8 mouse cellular contexts compared by ENCODE assay signal in genomic region chr17:46609721-46610514, GRCm38 (mm10). TPM values are rescaled to one million over a fixed set of nuclear protein-coding genes. Genes with fewer than 3 reads are reported as not detected.
DNase-seq lines count a peak whose midpoint lies in the region; ATAC-seq and TF ChIP-seq lines count a peak whose summit lies in the region.

No protein-coding gene starts in this region.

- H3K27ac ChIP-seq in midbrain, embryonic 10.5 days (replicated peaks) = 0 out of 2 replicates have a peak overlapping the region, but pooled peaks have one; percentile 23
- no peak overlapping the region for H3K27ac ChIP-seq in midbrain, embryonic 16.5 days (ENCODE audit: low read length)
- H3K27ac ChIP-seq in heart, embryonic 12.5 days (ENCODE audit: poor library complexity, severe bottlenecking) = peak overlapping the region; percentile 61
- H3K27ac ChIP-seq in limb, embryonic 14.5 days (replicated peaks; ENCODE audit: low read depth, low read length) = 0 out of 2 replicates have a peak overlapping the region, but pooled peaks have one; percentile 1
- no peak overlapping the region for H3K27ac ChIP-seq in small intestine, adult 2 months (ENCODE audit: insufficient read depth, low read depth, low read length)

- intact Hi-C loops in left cerebral cortex, postnatal 25 days (cut with DNase I) = no loop called here

- no peaks in the 10 kb centered on the region for H3K27me3 ChIP-seq in midbrain, embryonic 10.5 days (ENCODE audit: low read depth, poor library complexity, severe bottlenecking)
- no peaks in the 10 kb centered on the region for H3K27me3 ChIP-seq in midbrain, embryonic 16.5 days (ENCODE audit: control insufficient read depth, insufficient read depth, low read depth, low read length)
- no peaks in the 10 kb centered on the region for H3K27me3 ChIP-seq in heart, embryonic 12.5 days (replicated peaks)
- no peaks in the 10 kb centered on the region for H3K27me3 ChIP-seq in limb, embryonic 14.5 days (ENCODE audit: control insufficient read depth, insufficient read depth, low read length)
- no peaks in the 10 kb centered on the region for H3K27me3 ChIP-seq in small intestine, adult 2 months (ENCODE audit: control insufficient read depth, insufficient read depth, low read length)

- H3K9ac ChIP-seq in midbrain, embryonic 16.5 days (ENCODE audit: low read depth, low read length) = no peak overlapping the region
- 0 out of 2 replicates have a peak overlapping the region, but pooled peaks have one; percentile 26 for H3K9ac ChIP-seq in heart, embryonic 12.5 days
- no peak overlapping the region for H3K9ac ChIP-seq in limb, embryonic 14.5 days (ENCODE audit: low read depth, low read length, severe bottlenecking)

- peaks cover 37% of the 10 kb centered on the region for H3K4me1 ChIP-seq in midbrain, embryonic 10.5 days
- peaks cover 14% of the 10 kb centered on the region; the same call in 1 of the 2 replicates for H3K4me1 ChIP-seq in midbrain, embryonic 16.5 days (ENCODE audit: control insufficient read depth, insufficient read depth, low read length)
- H3K4me1 ChIP-seq in heart, embryonic 12.5 days (replicated peaks) = peaks cover 56% of the 10 kb centered on the region
- peaks cover 42% of the 10 kb centered on the region for H3K4me1 ChIP-seq in limb, embryonic 14.5 days (ENCODE audit: control insufficient read depth, insufficient read depth, low read length)
- H3K4me1 ChIP-seq in small intestine, adult 2 months (ENCODE audit: control insufficient read depth, insufficient read depth, insufficient read length, low read length) = no peaks in the 10 kb centered on the region

- H3K9me3 ChIP-seq in midbrain, embryonic 10.5 days (replicated peaks) = no peaks in the 10 kb centered on the region
- no peaks in the 10 kb centered on the region for H3K9me3 ChIP-seq in midbrain, embryonic 16.5 days (replicated peaks; ENCODE audit: control insufficient read depth, low read length, poor library complexity, severe bottlenecking)
- no peaks in the 10 kb centered on the region for H3K9me3 ChIP-seq in heart, embryonic 12.5 days (replicated peaks)
- H3K9me3 ChIP-seq in limb, embryonic 14.5 days (ENCODE audit: control insufficient read depth, low read length) = no peaks in the 10 kb centered on the region

- TF ChIP-seq POLR2A in limb, embryonic 14.5 days (IDR thresholded peaks at IDR 0.05; ENCODE audit: borderline replicate concordance, extremely low read depth, insufficient read depth, insufficient read length) = no peak
- no peak for TF ChIP-seq POLR2A in small intestine, adult 2 months (IDR thresholded peaks at IDR 0.05; ENCODE audit: low read depth, low read length)

- DNase-seq in midbrain, embryonic 10.5 days (ENCODE audit: low spot score) = no peak
- no peak for DNase-seq in limb, embryonic 14.5 days (ENCODE audit: low spot score)
- DNase-seq in frontal cortex, postnatal 10 days (ENCODE audit: low spot score in 2 of 2) = no peak
- DNase-seq in left cerebral cortex, postnatal 25 days (ENCODE audit: low spot score in 2 of 2) = no peak

- H3K4me3 ChIP-seq in midbrain, embryonic 10.5 days = no peak overlapping the region
- no peak overlapping the region for H3K4me3 ChIP-seq in midbrain, embryonic 16.5 days (ENCODE audit: low read depth, low read length)
- no peak overlapping the region for H3K4me3 ChIP-seq in heart, embryonic 12.5 days
- no peak overlapping the region for H3K4me3 ChIP-seq in limb, embryonic 14.5 days (replicated peaks; ENCODE audit: low read length)
- peak overlapping the region; percentile 37 for H3K4me3 ChIP-seq in small intestine, adult 2 months (ENCODE audit: low read depth, low read length)

- H3K4me2 ChIP-seq in midbrain, embryonic 16.5 days (ENCODE audit: low read length) = no peak overlapping the region
- peak overlapping the region; percentile 42 for H3K4me2 ChIP-seq in heart, embryonic 12.5 days
- H3K4me2 ChIP-seq in limb, embryonic 14.5 days (replicated peaks; ENCODE audit: low read depth, low read length, severe bottlenecking) = 0 out of 2 replicates have a peak overlapping the region, but pooled peaks have one; percentile 21

- TF ChIP-seq CTCF in small intestine, adult 2 months (IDR thresholded peaks at IDR 0.05; ENCODE audit: extremely low read depth, insufficient read length, insufficient replicate concordance, low read depth, low read length) = no peak

- peaks cover 16% of the 10 kb centered on the region for H3K36me3 ChIP-seq in midbrain, embryonic 10.5 days
- no peaks in the 10 kb centered on the region for H3K36me3 ChIP-seq in midbrain, embryonic 16.5 days (ENCODE audit: control insufficient read depth, insufficient read depth, low read length)
- H3K36me3 ChIP-seq in heart, embryonic 12.5 days = peaks cover 4% of the 10 kb centered on the region
- H3K36me3 ChIP-seq in limb, embryonic 14.5 days (ENCODE audit: control insufficient read depth, insufficient read depth, low read length) = no peaks in the 10 kb centered on the region; the same call in 1 of the 2 replicates
- H3K36me3 ChIP-seq in small intestine, adult 2 months (ENCODE audit: control insufficient read depth, insufficient read depth, low read length) = no peaks in the 10 kb centered on the region

- no peak for ATAC-seq in midbrain, embryonic 16.5 days
- ATAC-seq in heart, embryonic 12.5 days (ENCODE audit: insufficient number of reproducible peaks, low FRiP score) = peak; percentile 70
- ATAC-seq in limb, embryonic 14.5 days (ENCODE audit: low FRiP score, low read depth) = no peak
- ATAC-seq in CD4-positive, CD25-positive, alpha-beta regulatory T cell, adult 4 months = no peak

- WGBS in midbrain, embryonic 10.5 days = 80% methylated on average over 15 of the region's 15 CpGs
- 69% methylated on average over 15 of the region's 15 CpGs for WGBS in midbrain, embryonic 16.5 days
- WGBS in heart, embryonic 12.5 days = 53% methylated on average over 15 of the region's 15 CpGs
- 54% methylated on average over 15 of the region's 15 CpGs for WGBS in limb, embryonic 14.5 days
- 18% methylated on average over 15 of the region's 15 CpGs for WGBS in small intestine, adult 2 months

RNA-seq across cellular contexts. Expression of gene Ptk7, which starts 19.4 kb away (rescaled TPM):
- polyA plus RNA-seq in midbrain, embryonic 10.5 days (2016; fragmentation: Nextera tagmentation; extraction: Ambion mirVana) = 65.3 and 68.4 TPM in 2 replicates
- polyA plus RNA-seq in midbrain, embryonic 16.5 days (2015; fragmentation: Nextera tagmentation; extraction: Ambion mirVana) = 26.9 and 28.8 TPM in 2 replicates
- polyA plus RNA-seq in heart, embryonic 12.5 days (2016; fragmentation: Nextera tagmentation; extraction: Ambion mirVana) = 68.5 and 71.4 TPM in 2 replicates
- 89.4 and 116 TPM in 2 replicates for polyA plus RNA-seq in limb, embryonic 14.5 days (2012; rRNA removed)
- 73.8 and 84.6 TPM in 2 replicates for polyA plus RNA-seq in limb, embryonic 14.5 days (2014; fragmentation: Nextera tagmentation; extraction: Ambion mirVana)
- 6.6 and 6.8 TPM in 2 replicates for polyA plus RNA-seq in small intestine, adult 2 months (2012; rRNA removed)
- not detected for polyA plus RNA-seq in CD4-positive, CD25-positive, alpha-beta regulatory T cell, adult 4 months (2017; shearing (Covaris generic))
- 10 to 100 TPM in 1 of 2 experiments, 1 to 10 TPM in 1; 9.5 to 10.5 TPM for total RNA-seq in left cerebral cortex, postnatal 25 days (2021)

RNA-seq across cellular contexts. Expression of gene Klc4, which starts 35.9 kb away (rescaled TPM):
- polyA plus RNA-seq in midbrain, embryonic 10.5 days (2016; fragmentation: Nextera tagmentation; extraction: Ambion mirVana) = 33.0 and 40.3 TPM in 2 replicates
- polyA plus RNA-seq in midbrain, embryonic 16.5 days (2015; fragmentation: Nextera tagmentation; extraction: Ambion mirVana) = 32.4 and 39.7 TPM in 2 replicates
- 19.9 and 21.1 TPM in 2 replicates for polyA plus RNA-seq in heart, embryonic 12.5 days (2016; fragmentation: Nextera tagmentation; extraction: Ambion mirVana)
- polyA plus RNA-seq in limb, embryonic 14.5 days (2012; rRNA removed) = 19.5 and 20.4 TPM in 2 replicates
- 19.3 and 21.5 TPM in 2 replicates for polyA plus RNA-seq in limb, embryonic 14.5 days (2014; fragmentation: Nextera tagmentation; extraction: Ambion mirVana)
- polyA plus RNA-seq in small intestine, adult 2 months (2012; rRNA removed) = 103 and 213 TPM in 2 replicates
- polyA plus RNA-seq in CD4-positive, CD25-positive, alpha-beta regulatory T cell, adult 4 months (2017; shearing (Covaris generic)) = 10 to 100 TPM; 13.6 to 14.7 TPM
- total RNA-seq in left cerebral cortex, postnatal 25 days (2021) = 10 to 100 TPM; 17.8 to 20.4 TPM

RNA-seq across cellular contexts. Expression of gene Mrpl2, which starts 36.1 kb away (rescaled TPM):
- 126 and 129 TPM in 2 replicates for polyA plus RNA-seq in midbrain, embryonic 10.5 days (2016; fragmentation: Nextera tagmentation; extraction: Ambion mirVana)
- polyA plus RNA-seq in midbrain, embryonic 16.5 days (2015; fragmentation: Nextera tagmentation; extraction: Ambion mirVana) = 58.9 and 60.8 TPM in 2 replicates
- 90.9 and 99.0 TPM in 2 replicates for polyA plus RNA-seq in heart, embryonic 12.5 days (2016; fragmentation: Nextera tagmentation; extraction: Ambion mirVana)
- polyA plus RNA-seq in limb, embryonic 14.5 days (2012; rRNA removed) = 68.0 and 91.1 TPM in 2 replicates
- polyA plus RNA-seq in limb, embryonic 14.5 days (2014; fragmentation: Nextera tagmentation; extraction: Ambion mirVana) = 103 and 113 TPM in 2 replicates
- polyA plus RNA-seq in small intestine, adult 2 months (2012; rRNA removed) = 47.6 and 82.8 TPM in 2 replicates
- 10 to 100 TPM; 57.0 to 65.9 TPM for polyA plus RNA-seq in CD4-positive, CD25-positive, alpha-beta regulatory T cell, adult 4 months (2017; shearing (Covaris generic))
- total RNA-seq in left cerebral cortex, postnatal 25 days (2021) = 10 to 100 TPM; 51.0 to 51.5 TPM

RNA-seq across cellular contexts. Expression of gene Cul7, which starts 40.2 kb away (rescaled TPM):
- 37.4 and 45.1 TPM in 2 replicates for polyA plus RNA-seq in midbrain, embryonic 10.5 days (2016; fragmentation: Nextera tagmentation; extraction: Ambion mirVana)
- polyA plus RNA-seq in midbrain, embryonic 16.5 days (2015; fragmentation: Nextera tagmentation; extraction: Ambion mirVana) = 41.9 and 47.6 TPM in 2 replicates
- polyA plus RNA-seq in heart, embryonic 12.5 days (2016; fragmentation: Nextera tagmentation; extraction: Ambion mirVana) = 48.1 and 53.1 TPM in 2 replicates
- 135 and 149 TPM in 2 replicates for polyA plus RNA-seq in limb, embryonic 14.5 days (2012; rRNA removed)
- polyA plus RNA-seq in limb, embryonic 14.5 days (2014; fragmentation: Nextera tagmentation; extraction: Ambion mirVana) = 52.6 and 58.2 TPM in 2 replicates
- polyA plus RNA-seq in small intestine, adult 2 months (2012; rRNA removed) = 7.6 and 12.1 TPM in 2 replicates
- polyA plus RNA-seq in CD4-positive, CD25-positive, alpha-beta regulatory T cell, adult 4 months (2017; shearing (Covaris generic)) = 1 to 10 TPM; 3.3 to 5.9 TPM
- total RNA-seq in left cerebral cortex, postnatal 25 days (2021) = 10 to 100 TPM; 25.6 to 27.1 TPM

RNA-seq across cellular contexts. Expression of gene Srf, which starts 53.9 kb away (rescaled TPM):
- polyA plus RNA-seq in midbrain, embryonic 10.5 days (2016; fragmentation: Nextera tagmentation; extraction: Ambion mirVana) = 5.0 and 6.5 TPM in 2 replicates
- polyA plus RNA-seq in midbrain, embryonic 16.5 days (2015; fragmentation: Nextera tagmentation; extraction: Ambion mirVana) = 3.0 and 3.2 TPM in 2 replicates
- 15.0 and 17.5 TPM in 2 replicates for polyA plus RNA-seq in heart, embryonic 12.5 days (2016; fragmentation: Nextera tagmentation; extraction: Ambion mirVana)
- 87.2 and 129 TPM in 2 replicates for polyA plus RNA-seq in limb, embryonic 14.5 days (2012; rRNA removed)
- 9.6 and 10.2 TPM in 2 replicates for polyA plus RNA-seq in limb, embryonic 14.5 days (2014; fragmentation: Nextera tagmentation; extraction: Ambion mirVana)
- polyA plus RNA-seq in small intestine, adult 2 months (2012; rRNA removed) = 103 and 183 TPM in 2 replicates
- 1 to 10 TPM; 7.3 to 8.2 TPM for polyA plus RNA-seq in CD4-positive, CD25-positive, alpha-beta regulatory T cell, adult 4 months (2017; shearing (Covaris generic))
- 10 to 100 TPM; 58.8 to 63.8 TPM for total RNA-seq in left cerebral cortex, postnatal 25 days (2021)

Comparison
In these comparisons a context has a peak if more than half of its experiments do, and no peak if none do; other contexts are left out.
1. H3K27ac ChIP-seq: peak in midbrain, embryonic 10.5 days (single experiment), heart, embryonic 12.5 days (single experiment) and limb, embryonic 14.5 days (single experiment); none in midbrain, embryonic 16.5 days (single experiment) and small intestine, adult 2 months (single experiment).